ENCODE assay signal across 21 mouse cellular contexts in the genomic region with DNA sequence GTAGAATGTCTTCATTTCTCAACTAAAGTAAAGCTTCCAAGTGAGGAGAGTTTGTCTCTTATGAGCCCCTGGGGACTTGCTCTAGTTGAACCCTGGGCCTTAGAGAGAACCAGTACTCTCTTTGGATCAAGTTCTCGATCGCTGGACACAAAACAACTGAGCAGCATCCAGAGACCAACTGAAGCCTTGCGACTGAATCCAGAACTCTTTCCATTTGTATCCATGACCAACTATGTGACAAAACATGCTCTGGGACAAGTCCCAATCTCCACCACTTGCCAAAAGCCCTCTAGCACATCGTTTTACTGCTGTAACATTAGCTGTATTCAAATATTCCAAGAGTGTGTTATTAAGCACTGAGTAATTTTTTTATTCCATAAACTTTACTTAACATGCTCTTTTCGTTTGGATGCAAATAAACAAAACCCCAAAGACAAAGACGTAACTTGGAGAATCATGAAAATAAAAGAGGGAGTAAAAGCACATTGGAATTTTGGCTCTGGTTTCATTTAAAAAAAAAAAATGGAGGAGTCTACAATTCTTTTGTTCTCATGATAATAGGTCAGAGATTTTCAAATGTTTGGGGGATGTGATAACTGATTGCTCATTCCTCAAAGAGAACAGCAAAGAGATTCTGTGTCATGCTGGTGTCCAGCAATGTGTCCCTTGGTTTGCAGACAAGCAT.
DNase-seq lines count a peak whose midpoint lies in the region; ATAC-seq and TF ChIP-seq lines count a peak whose summit lies in the region.
"Had no signal": no experiment of that assay in that cellular context is flagged by ENCODE, and none has a peak within 500 bp of the region (broad histone marks: within the 10 kb centered on the region; RNA-seq: fewer than 3 reads in every experiment).

No protein-coding gene starts in this region.

- H3K4me2 ChIP-seq in lung, embryonic 14.5 days = no peak overlapping the region
- H3K4me2 ChIP-seq: hindbrain, embryonic 13.5 days; liver, embryonic 11.5 days; lung, embryonic 15.5 days had no signal

- ATAC-seq in lung, embryonic 14.5 days (ENCODE audit: insufficient read depth) = no peak
- ATAC-seq: forebrain, embryonic 14.5 days; inflammation-experienced regulatory T-cells, adult 6 months had no signal

- H3K9me3 ChIP-seq in lung, embryonic 14.5 days (ENCODE audit: low read depth, low read length) = no peaks in the 10 kb centered on the region
- H3K9me3 ChIP-seq: hindbrain, embryonic 13.5 days; limb, embryonic 10.5 days; lung, embryonic 15.5 days had no signal

- no peak overlapping the region for H3K9ac ChIP-seq in lung, embryonic 14.5 days
- H3K9ac ChIP-seq: hindbrain, embryonic 13.5 days; lung, embryonic 15.5 days had no signal

- peaks cover 8% of the 10 kb centered on the region; the same call in 1 of the 2 replicates for H3K4me1 ChIP-seq in lung, embryonic 14.5 days (ENCODE audit: insufficient read depth)

- no peak for TF ChIP-seq CTCF in lung, embryonic 14.5 days (IDR thresholded peaks at IDR 0.05; ENCODE audit: low read depth)

- H3K4me3 ChIP-seq in lung, embryonic 14.5 days (ENCODE audit: low read depth, low read length) = no peak overlapping the region
- H3K4me3 ChIP-seq: erythroblast, embryonic 14.5 days; hindbrain, embryonic 13.5 days; limb, embryonic 10.5 days; lung, embryonic 15.5 days had no signal

- H3K27ac ChIP-seq in lung, embryonic 14.5 days (ENCODE audit: low read depth) = no peak overlapping the region
- H3K27ac ChIP-seq: hindbrain, embryonic 13.5 days; limb, embryonic 10.5 days; lung, embryonic 15.5 days had no signal

- H3K36me3 ChIP-seq in lung, embryonic 14.5 days (ENCODE audit: insufficient read depth) = no peaks in the 10 kb centered on the region
- H3K36me3 ChIP-seq: hindbrain, embryonic 13.5 days; limb, embryonic 10.5 days; lung, embryonic 15.5 days had no signal

- DNase-seq in lung, embryonic 14.5 days = peak; percentile 27
- DNase-seq in lung, adult 18-20 months = no peak
- peak; percentile 28 for DNase-seq in urinary bladder, postnatal 14 days (ENCODE audit: low spot score)
- no peak for DNase-seq in urinary bladder, postnatal 4 days (ENCODE audit: low spot score in 2 of 2)
- peak; percentile 51 for DNase-seq in gastrocnemius, postnatal 25 days
- no peak for DNase-seq in cerebellum, adult 18-20 months
- no peak for DNase-seq in cerebellum, postnatal 10 days
- DNase-seq: adrenal gland, adult 2 months; cerebellum, adult 8-10 months; kidney, adult 8-10 months; kidney, postnatal 25 days; layer of hippocampus, adult 9-11 months; right cerebral cortex, postnatal 4 days; thymus, postnatal 25 days had no signal

- H3K27me3 ChIP-seq in lung, embryonic 14.5 days (ENCODE audit: insufficient read depth, low read length) = no peaks in the 10 kb centered on the region
- H3K27me3 ChIP-seq: hindbrain, embryonic 13.5 days; lung, embryonic 15.5 days had no signal

- WGBS in lung, embryonic 14.5 days = 71% methylated on average over 6 of the region's 6 CpGs

Comparison
In these comparisons a context has a peak if more than half of its experiments do, and no peak if none do; other contexts are left out.
1. DNase-seq: peak in lung, embryonic 14.5 days (single experiment), urinary bladder, postnatal 14 days (single experiment) and gastrocnemius, postnatal 25 days (single experiment); none in lung, adult 18-20 months (0 of 2), urinary bladder, postnatal 4 days (0 of 2), cerebellum, adult 18-20 months (0 of 2) and cerebellum, postnatal 10 days (0 of 2).